Mouse (Mus musculus) gastrocnemius, postnatal 14 days (tissue): Measurements from ENCODE around the gene Gm11444. TPM values are rescaled to one million over a fixed set of nuclear protein-coding genes. Genes with fewer than 3 reads are reported as not detected.

Source experiments
- DNase-seq: peaks from one replicate; pipeline ENCODE4 v3.0.0; 2021; ENCODE audit warnings: mixed read lengths
- intact Hi-C: fragments of 180-260 bp; cut with DNase I; formaldehyde crosslinking; loops from one replicate; pipeline ENCODE4 v1.15.1; 2025; ENCODE audit warnings: low total_unique reads
- long read RNA-seq, 2 experiments: library from polyadenylated mRNA; stranded (forward); transcript quantifications; one replicate each; pipeline ENCODE4 v2.0.0; 2021
- total RNA-seq, 2 experiments: library from RNA; stranded (reverse); gene quantifications; 2 replicates each; pipeline ENCODE4 v1.2.3; 2021

The Gm11444 gene
- not detected for total RNA-seq
- long read RNA-seq, experiment 1: 0 reads
- long read RNA-seq, experiment 2: 0 reads

DNA sequence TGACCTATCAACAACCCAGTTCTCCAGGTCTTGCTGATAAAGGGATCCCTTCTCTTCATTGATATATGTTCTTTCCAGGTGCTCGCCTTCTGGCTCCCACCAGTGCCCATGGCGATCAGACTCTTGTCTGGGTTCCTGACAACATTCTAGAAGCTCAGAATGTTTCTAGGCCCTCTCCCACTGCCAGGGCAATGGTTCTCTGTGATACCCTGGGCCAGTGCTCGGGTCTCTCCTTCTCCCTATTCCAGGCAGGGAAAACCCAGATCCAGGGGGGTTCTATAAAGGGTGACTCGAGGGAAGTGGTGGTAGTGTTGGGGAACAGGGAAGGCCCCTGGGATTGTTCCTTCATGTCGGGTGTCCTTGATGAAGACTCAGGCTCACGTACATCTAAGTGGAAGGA is at the start of gene Gm11444:
Gene Gm11444 (minus strand): TSS at position 101 of the 400 bp plus-strand sequence.
- DNase-seq: no peak
- intact Hi-C loops: loop anchor here (10.0 kb wide), 1 partner anchor 215 kb away; no protein-coding TSS in a partner anchor

DNA sequence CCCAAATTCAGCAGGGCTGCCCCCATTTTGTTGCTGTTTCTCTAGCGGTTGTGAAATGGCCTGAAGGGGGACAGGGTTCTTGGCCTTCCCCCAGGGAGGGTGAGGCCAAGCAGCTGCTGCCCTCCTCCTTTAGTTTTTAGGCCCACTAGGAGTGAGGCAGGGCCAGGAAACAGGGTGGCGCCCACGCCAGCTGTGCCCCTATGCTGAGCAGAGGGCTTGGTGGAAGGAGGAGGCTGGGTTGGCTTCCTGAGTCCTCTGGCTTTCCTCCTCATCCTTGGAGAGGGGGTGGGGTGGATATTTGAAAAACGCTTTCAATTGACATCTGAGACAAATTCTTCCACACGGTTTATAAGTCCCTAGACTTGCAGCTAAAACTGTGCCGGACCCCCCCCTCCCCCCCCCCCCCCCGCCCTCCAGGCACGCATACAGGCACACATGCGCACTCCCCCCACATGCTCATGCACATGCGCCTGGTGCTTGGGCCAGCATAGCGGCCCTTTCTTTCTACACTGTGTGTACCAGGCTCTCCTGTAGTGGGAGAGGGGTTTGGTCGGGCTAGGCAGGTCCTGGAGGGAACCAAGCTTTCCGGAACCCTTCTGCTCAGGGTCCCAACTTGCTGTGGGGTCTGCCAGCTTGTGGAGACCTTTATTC is 46.3 kb upstream of the Gm11444 start:
- intact Hi-C loops: no loop called here
- no peak for DNase-seq

DNA sequence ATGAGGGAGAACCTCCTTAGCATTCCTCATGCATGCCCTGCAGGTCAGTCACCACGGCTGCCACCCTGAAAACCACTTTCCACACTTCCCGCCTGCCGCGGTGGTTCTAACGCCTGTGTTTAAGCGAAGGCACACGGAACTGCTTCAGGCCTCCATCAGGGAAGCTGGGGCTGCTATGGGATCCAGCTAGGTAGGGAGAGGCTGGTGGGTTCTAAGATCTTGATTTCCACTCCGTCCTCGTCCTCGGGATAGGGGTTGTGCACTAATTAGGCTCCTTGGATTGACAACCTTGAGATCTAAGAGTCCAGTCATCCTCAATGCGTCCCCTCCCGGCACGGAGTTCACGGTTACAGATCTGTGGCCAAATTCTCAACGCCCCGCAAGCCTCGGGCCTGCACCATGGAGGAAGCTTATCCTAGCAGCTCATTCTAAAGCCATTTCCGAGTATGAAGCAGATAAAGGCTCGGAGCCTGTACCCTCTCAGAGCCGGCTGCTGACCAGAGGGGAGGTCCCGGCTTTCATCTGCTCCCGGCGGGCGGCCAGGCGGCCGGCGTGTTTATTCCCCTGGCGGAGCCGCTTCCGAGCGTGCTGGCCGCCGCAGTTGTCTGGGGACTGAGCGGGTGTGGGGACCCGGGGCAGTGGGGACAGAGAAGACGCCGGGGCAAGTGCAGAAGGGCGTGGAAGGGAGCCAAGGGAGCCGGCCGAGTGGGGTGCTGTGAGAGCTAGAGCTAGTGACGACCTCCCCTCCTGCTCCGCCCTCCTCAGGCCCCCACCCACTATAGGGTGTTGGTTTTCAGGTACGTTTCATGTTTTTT is 44.8 kb upstream of the Gm11444 start:
- peak; percentile 51 for DNase-seq
- intact Hi-C loops: no loop called here

DNA sequence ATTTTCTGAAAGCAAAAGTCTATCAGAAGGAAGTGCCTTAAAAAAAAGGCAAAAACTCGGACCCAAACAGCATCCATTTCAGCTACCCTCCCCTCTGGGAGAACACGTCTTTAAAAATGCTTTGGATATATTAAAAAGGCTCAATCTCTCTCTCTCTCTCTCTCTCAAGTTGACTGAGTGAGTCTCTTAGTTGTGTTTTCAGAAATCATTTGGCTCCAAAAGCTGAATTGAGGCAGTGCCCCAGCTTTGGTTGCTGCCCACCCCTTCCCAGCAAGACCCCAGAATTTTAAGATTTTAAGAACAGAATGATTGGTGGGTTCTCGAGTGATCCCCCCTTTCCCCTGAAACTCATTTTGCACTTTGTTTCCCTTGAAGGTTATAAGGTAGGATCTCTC is 44.0 kb upstream of the Gm11444 start:
- intact Hi-C loops: no loop called here

DNA sequence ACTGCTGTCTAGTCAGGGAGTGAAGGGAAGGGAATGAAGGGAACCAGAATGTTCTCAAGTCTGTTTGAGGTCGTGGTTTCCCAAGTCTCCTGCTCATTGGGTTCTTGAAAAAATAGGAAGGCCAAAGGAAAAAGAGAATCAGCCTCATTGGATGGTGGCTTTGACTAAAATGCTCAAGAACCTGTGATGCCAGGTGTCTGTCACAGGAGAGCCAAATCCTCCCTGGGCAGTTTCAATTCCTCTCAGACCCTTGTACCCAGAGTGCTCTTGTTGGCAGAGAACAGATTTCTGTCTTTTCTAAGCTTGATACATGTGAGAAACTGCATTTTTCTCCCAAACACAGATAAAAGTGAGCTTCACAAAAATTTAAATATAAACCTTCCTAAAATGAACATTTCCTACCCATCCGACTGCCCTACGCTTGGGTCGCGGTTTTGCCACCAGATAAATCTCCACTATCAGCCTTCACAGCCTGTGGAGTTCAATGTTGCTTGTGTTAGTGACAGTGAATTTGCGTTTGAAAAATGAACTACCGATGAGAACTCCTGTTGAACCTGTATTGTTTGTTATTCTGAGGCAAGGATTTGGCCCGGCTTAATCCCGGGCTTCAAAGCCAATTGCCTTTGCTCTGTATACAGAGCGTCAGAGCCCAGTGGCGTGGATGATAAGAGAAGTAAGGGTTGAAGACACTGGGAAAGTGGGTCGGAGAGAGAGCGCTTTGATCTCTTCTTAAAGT is 43.4 kb upstream of the Gm11444 start:
- DNase-seq: no peak

More for the DNA sequence above, 44.0 kb upstream of the Gm11444 start:
- no peak for DNase-seq

DNA sequence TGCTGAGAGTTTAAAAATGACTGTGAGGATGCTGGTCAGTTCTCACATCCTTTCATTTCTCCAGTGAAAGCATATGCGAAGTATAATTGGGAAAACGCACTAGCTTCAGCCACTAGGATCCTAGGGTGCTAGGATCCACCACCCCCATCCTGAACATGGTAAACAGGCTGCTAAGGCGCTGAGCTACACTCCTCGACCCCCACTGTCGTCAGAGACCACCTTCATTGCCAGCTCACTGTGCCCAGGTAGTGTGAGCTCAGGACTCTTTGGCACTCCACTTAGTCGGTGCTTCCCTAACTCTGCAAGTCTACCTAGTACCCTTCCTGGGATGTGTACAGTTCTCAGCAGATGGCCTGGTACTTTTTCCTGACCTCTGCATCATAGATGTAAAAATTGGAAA is 42.6 kb upstream of the Gm11444 start:
- DNase-seq: no peak
- intact Hi-C loops: no loop called here

More for the DNA sequence above, 43.4 kb upstream of the Gm11444 start:
- intact Hi-C loops: no loop called here

DNA sequence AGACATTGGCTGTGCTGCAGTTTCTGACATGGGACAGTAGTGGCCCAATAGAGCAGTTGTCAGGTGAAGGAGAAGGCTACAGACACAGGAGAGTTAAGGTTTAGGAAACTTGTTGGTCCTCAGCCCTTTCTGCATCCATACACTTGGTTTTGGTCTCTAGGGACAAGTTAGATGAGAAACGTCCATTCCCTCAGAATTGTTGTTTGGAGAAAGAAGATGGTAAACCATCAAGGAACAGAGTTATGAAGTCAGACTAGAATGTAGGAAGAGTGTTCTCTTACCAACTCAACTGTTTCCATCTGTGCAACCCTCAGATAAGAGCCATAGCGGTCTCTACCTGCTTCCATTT is 41.5 kb upstream of the Gm11444 start:
- no peak for DNase-seq
- intact Hi-C loops: no loop called here

DNA sequence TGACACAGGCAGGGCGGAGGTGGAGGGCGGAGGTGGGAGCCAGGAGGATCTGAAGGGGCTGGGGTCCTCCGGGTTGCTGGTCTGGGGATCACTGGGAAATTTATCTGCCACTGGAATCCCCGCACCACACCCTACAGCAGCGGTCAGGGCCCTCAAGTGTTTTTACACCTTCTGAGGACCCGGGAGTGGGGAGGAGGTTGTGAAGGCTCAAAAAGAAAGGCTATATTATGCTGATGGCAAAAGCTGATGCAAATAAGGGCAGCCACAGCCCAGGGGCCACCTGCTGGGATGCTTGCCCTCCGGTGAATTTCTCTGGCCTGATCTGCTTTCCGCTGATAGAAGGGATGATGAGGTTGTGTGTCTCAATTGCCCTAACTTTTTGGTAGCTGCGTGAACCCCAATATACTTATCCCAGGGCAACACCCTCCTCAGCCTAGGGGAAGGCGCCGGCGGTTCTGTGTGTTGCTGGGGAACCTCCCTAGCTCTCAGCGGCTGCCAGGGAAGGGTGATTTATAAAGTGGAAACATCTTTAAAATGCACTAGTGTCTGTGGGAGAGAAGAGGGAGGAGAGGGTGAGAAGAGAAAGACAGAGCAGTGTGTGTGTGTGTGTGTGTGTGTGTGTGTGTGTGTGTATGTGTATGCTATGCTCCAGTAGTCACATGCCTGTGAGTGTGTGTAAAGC is 41.0 kb upstream of the Gm11444 start:
- intact Hi-C loops: no loop called here
- no peak for DNase-seq

DNA sequence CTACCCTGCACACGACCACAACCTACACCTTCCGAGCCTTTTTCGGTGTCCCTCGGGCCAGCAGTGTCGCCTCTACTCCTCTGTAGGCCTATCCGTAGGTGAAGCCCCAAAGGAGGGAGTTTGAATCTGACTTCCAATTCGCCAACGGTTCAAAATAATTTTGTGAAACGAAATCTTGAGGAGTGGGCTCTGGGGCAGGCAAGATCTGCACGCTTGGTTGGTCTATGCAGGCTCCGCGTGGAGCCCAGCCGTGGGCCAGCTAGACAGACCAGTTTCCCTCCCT is 40.4 kb upstream of the Gm11444 start:
- intact Hi-C loops: no loop called here
- DNase-seq: no peak

DNA sequence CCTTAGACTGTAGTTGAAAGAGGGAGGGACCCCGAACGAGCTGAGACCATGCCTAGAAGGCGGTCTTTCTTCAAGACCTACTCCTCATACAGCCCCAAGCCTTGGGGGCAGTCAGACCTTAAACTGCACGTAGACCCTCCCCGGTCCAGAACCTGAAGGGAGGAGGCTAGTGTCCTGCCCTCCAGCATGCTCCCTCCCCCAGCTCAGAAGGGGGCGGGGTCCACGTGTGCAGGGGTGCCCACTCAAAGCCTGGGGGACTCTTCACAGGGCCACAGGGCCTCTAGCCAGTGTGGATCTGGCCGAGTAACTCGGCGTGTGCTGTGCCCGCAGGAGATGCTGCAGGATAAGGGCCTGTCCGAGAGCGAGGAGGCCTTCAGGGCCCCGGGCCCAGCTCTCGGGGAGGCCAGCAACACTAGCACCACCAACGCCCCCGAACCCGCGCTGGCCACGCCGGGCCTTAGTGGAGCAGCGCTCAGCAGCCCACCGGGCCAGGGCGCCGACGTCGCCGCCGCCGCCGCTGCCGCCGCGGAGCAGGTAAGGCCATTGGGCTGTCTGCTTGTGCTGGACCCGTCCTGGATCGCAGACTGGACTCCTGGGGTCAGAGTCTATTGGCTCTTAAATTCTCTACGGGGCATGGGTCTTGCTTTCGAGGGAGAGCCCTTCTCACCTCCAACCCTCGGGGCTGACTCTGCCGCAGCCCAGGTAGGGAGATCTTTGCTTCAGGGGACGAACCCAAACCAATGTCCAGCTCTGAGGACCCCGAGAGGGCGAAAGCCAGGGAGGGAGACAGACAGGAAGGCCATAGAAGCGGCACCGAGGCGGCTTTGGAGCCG is 39.8 kb upstream of the Gm11444 start:
- intact Hi-C loops: no loop called here
- no peak for DNase-seq

DNA sequence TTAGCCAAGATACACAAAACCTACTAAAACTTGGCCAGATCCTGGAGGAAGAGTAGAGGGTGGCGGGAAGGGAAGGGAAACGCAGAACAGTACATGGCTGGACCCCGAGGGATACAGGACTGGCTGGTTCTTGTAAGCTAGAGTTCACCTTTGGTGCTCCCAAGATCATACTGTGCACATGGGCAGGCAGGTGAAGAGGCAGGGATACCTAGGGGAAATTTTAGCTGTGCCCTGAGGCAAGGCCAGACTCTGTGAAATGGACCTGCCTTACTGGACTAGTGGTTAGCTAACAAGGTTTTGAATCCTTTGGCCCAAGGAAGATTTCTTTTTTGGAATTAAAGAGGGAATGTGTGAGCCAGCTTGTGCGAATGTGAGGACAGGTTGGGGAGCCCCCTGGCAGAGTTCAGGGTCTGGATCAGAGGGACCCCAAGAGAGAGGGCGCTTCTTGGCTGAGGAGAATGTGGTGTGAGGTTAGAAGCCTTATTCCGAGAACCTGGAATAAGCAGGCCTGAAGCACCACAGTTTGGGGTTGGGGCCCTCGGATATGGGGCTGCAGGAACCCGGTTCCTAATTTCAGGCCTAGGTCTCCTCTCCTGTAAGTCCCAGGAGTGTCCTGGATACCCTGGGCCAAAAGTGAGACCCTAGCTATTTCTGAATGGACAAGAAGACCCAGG is 39.1 kb upstream of the Gm11444 start:
- intact Hi-C loops: no loop called here
- no peak for DNase-seq

DNA sequence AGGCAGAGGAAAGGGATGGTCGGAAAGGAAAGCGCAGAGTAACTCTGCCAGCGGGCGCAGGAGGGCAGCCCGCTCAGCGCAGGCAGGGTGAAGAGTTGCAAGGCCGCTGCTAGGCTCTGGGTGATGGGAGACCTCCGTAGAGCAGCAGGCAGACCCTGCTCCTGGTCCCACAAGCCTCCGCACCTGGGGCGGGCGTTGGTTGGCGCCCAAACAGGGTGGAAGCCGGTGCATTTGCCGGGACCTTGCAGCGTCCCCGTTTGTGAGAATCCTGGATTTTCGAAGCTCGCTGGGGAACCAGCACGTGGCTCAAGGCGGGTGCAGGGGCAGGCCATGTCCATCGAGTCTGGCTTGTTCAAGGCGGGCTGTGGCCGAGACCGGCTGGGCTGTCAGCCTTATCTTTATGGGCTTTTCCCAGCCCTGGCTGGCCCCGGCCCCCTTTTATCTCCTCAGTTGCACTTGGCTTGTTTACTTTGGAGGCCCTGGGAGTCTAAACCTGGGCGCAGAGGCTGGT is 38.4 kb upstream of the Gm11444 start:
- intact Hi-C loops: no loop called here
- DNase-seq: no peak

DNA sequence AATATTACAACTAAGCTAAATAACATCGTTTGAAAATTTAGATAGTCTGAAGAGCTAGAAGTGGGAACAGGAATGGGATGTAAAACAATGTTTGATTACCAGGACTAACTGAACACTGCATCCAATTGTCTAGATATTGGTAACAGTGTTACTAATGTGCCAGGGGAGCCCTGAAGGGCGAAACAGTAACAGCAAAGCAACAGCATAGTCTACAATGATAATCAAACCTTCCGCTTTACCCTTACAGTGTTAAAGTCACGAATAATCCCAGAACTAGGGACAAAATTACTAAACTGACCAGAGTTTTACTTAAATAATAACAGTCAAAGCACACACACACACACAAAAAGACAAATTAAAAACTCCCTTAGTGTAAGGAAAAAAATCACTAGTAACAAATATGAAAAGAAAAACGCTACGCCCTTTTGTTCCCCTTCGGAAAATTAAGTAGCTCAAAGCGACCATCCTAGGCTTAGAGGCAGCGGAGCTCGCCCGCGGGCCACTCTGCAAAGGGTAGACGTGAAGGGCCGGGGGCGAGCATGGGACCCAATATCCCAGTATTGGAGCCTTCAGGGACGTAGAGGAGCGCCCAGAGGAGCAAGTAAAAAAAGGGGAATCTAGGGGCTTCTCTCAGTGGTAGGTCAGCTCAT is 37.8 kb upstream of the Gm11444 start:
- no peak for DNase-seq
- intact Hi-C loops: no loop called here

DNA sequence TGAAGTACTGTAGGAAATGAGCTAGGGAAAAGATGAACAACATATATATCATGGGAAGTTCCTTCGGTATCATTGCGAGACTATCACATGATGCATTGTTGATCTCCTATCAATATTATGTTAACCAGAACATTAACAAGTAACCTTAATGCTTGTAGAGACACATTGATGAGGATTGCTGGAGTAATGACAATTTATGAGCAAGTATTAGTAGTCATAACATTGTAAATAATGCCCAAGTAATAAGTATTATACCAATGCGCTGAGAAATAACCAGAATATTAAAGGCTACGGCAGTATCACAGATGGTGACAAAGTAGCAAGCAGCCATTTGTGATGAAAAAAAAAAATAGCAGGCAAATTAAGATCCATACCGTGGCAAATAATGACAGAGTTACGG is 37.1 kb upstream of the Gm11444 start:
- DNase-seq: no peak
- intact Hi-C loops: no loop called here

DNA sequence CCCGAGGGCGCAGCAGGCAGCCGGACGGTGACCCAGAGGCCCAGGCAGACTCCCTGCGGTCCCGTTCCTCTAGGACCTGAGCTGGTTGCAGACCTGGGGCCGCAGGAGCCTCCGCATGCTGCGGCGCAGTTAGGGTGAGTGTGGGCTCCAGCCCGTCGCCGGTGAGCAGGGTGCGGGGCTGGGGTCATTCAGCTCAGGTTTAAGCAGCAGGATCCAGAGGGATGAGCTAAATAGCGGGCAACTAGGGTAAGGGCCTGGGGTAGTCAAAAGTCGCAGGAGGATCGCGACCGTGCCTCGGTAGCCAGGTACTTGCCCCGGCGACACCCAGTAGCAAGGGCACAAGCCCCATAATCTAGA is 36.3 kb upstream of the Gm11444 start:
- DNase-seq: no peak
- intact Hi-C loops: no loop called here

DNA sequence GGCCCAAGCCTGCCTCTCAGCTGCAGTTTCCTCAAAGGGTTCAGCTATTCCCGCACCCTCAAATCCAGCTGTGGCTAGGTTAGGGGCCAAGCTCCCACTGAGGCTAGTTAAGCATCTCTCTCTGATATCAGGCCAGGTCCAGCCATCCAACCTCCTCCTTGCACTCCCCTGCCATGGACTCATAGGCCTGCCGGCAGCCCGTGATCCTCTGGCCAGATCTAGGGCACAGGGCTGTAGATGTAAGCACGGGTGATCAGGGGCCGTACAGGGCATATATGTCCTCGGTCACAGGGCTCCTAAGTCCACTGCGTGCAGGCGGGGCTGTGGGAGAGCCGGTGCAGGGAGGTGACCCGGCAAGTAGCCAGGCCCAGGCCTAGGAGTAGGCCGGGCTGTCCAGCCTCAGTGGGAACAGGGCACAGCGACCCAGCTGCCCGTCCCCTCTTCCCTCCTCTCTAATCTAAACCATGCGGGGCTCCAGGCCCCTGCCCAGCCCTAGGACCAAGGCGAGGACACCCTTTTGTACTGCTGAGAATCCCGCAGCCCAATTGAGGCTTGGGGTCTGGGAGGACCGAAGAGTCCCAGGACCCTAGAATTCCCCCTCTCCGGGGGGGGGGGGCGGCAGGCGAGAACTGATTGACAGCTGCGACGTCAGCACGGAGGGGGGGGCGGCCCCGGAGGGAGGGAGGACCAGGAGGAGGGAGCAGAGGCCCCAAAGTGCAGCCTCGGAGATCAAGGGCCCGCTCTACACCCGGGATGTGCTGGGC is 35.7 kb upstream of the Gm11444 start, which contains the start of gene Tbx4:
Gene Tbx4 (plus strand): TSS at position 758 of the 764 bp plus-strand sequence.
- DNase-seq: peak; percentile 51
- intact Hi-C loops: no loop called here

DNA sequence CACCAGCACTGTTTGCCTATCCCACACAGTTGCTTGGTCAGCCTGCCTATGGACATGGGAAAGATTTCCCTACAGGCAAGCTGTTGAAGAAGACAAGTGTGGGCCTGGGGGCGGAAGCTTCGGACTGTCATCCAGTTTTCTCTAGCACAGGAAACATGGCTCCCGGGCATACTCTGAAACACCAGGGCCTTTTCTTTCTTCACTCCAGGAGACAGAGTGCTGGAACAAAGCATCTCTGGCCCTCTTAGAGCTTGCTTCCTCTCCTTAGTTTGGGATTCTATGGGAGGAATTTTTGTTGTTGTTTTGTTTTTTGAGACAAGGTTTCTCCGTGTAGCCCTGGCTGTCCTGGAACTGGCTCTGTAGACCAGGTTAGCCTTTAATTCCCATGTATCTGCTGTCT is 34.4 kb upstream of the Gm11444 start:
- no peak for DNase-seq
- intact Hi-C loops: no loop called here
